Mouse (Mus musculus): Measurements from ENCODE around the gene Arhgef19.

Arhgef19 gene

GRCm38 (mm10) chr4:141304223-141304611 is 64.9 kb downstream of the Arhgef19 start:
- in situ Hi-C loops (cut with MboI; ENCODE audit: low sequenced_read_pairs), result no loop called here

- in situ Hi-C loops (cut with MboI; ENCODE audit: low sequenced_read_pairs), result no loop called here
Observed at GRCm38 (mm10) chr4:141306057-141306456, 66.8 kb downstream of the Arhgef19 start.

All from CH12F3 (cell line).